Mouse (Mus musculus): ENCODE measurements around the gene Brd2. TPM values are rescaled to one million over a fixed set of nuclear protein-coding genes. Genes with fewer than 3 reads are reported as not detected.
A peak's percentile ranks its signal among the peaks of the same experiment; 100 is the strongest.

Gene Brd2
- total RNA-seq, 1 experiment = 257 TPM

GRCm38 (mm10) chr17:34119249-34120179, 2.9 kb downstream of the Brd2 start, which contains the start of gene H2-DMa:
Gene H2-DMa (plus strand): TSS chr17:34119541.
- in situ Hi-C loops (cut with MboI; ENCODE audit: low sequenced_read_pairs in 2 of 2, unreplicated experiment in 2 of 2) = no loop called here
- no peaks in the 10 kb centered on the region for H3K4me1 ChIP-seq (ENCODE audit: control insufficient read depth in 2 of 2, insufficient read depth in 2 of 2, low read length in 2 of 2, poor library complexity in 1 of 2)
- H3K36me3 ChIP-seq (ENCODE audit: control insufficient read depth, insufficient read depth, low read length, poor library complexity, severe bottlenecking) = peaks cover 47% of the 10 kb centered on the region

GRCm38 (mm10) chr17:34118873-34119248, 3.6 kb downstream of the Brd2 start:
- peak overlapping the region; percentile 83 to 99 for H3K4me3 ChIP-seq (ENCODE audit: insufficient read depth in 1 of 2, low read depth in 1 of 2, low read length in 2 of 2, poor library complexity in 1 of 2, severe bottlenecking in 1 of 2)
- no peaks in the 10 kb centered on the region for H3K9me3 ChIP-seq (ENCODE audit: control insufficient read depth, insufficient read depth, low read depth, low read length)
- no peak for DNase-seq (ENCODE audit: low read depth, low spot score)
- peak overlapping the region; percentile 91 for H3K9ac ChIP-seq (ENCODE audit: insufficient read depth, low read depth, low read length, poor library complexity, severe bottlenecking)
- in situ Hi-C loops (cut with MboI; ENCODE audit: low sequenced_read_pairs in 2 of 2, unreplicated experiment in 2 of 2) = no loop called here
- H3K27ac ChIP-seq (ENCODE audit: insufficient read depth, low read depth, low read length, poor library complexity, severe bottlenecking) = peak overlapping the region; percentile 50
- peaks cover 54% of the 10 kb centered on the region for H3K36me3 ChIP-seq (ENCODE audit: control insufficient read depth, insufficient read depth, low read length, poor library complexity, severe bottlenecking)
- H3K4me1 ChIP-seq (ENCODE audit: control insufficient read depth in 2 of 2, insufficient read depth in 2 of 2, low read length in 2 of 2, poor library complexity in 1 of 2) = peaks cover 0 to under 1% of the 10 kb centered on the region in 2 experiments; a peak in 1 of 4 replicates
- TF ChIP-seq ZNF384 (IDR thresholded peaks at IDR 0.05; ENCODE audit: low read depth, low read length) = no peak
- no peak for TF ChIP-seq ZC3H11A (IDR thresholded peaks at IDR 0.05; ENCODE audit: borderline replicate concordance, low read depth, low read length)
- no peak for TF ChIP-seq HCFC1 (IDR thresholded peaks at IDR 0.05; ENCODE audit: borderline replicate concordance, insufficient read depth, low read length)
- TF ChIP-seq MAFK (IDR thresholded peaks at IDR 0.05; ENCODE audit: insufficient read depth, low read depth, low read length) = no peak
- no peak for TF ChIP-seq CHD2 (IDR thresholded peaks at IDR 0.05; ENCODE audit: low read depth, low read length)

More at GRCm38 (mm10) chr17:34119249-34120179, 2.9 kb downstream of the Brd2 start, which contains the start of gene H2-DMa:
- peak within 1 kb of the TSS; percentile 99 for H3K27ac ChIP-seq (ENCODE audit: insufficient read depth, low read depth, low read length, poor library complexity, severe bottlenecking)
- TF ChIP-seq ZNF384 (IDR thresholded peaks at IDR 0.05; ENCODE audit: low read depth, low read length) (no peak), ZC3H11A (IDR thresholded peaks at IDR 0.05; ENCODE audit: borderline replicate concordance, low read depth, low read length) (no peak), HCFC1 (IDR thresholded peaks at IDR 0.05; ENCODE audit: borderline replicate concordance, insufficient read depth, low read length) (peak; percentile 49; the same call in 1 of the 2 replicates), MAFK (IDR thresholded peaks at IDR 0.05; ENCODE audit: insufficient read depth, low read depth, low read length) (no peak), CHD2 (IDR thresholded peaks at IDR 0.05; ENCODE audit: low read depth, low read length) (peak; percentile 4; the same call in 1 of the 2 replicates)
- H3K9me3 ChIP-seq (ENCODE audit: control insufficient read depth, insufficient read depth, low read depth, low read length) = no peaks in the 10 kb centered on the region
- H3K4me3 ChIP-seq (ENCODE audit: insufficient read depth in 1 of 2, low read depth in 1 of 2, low read length in 2 of 2, poor library complexity in 1 of 2, severe bottlenecking in 1 of 2) = peak within 1 kb of the TSS; percentile 85 to 99
- DNase-seq (ENCODE audit: low read depth, low spot score) = peak; percentile 96
- peak within 1 kb of the TSS; percentile 99 for H3K9ac ChIP-seq (ENCODE audit: insufficient read depth, low read depth, low read length, poor library complexity, severe bottlenecking)

GRCm38 (mm10) chr17:34118113-34118872, 4.1 kb downstream of the Brd2 start:
- peak overlapping the region; percentile 50 for H3K27ac ChIP-seq (ENCODE audit: insufficient read depth, low read depth, low read length, poor library complexity, severe bottlenecking)
- H3K9me3 ChIP-seq (ENCODE audit: control insufficient read depth, insufficient read depth, low read depth, low read length) = no peaks in the 10 kb centered on the region
- H3K4me1 ChIP-seq (ENCODE audit: control insufficient read depth in 2 of 2, insufficient read depth in 2 of 2, low read length in 2 of 2, poor library complexity in 1 of 2) = peaks cover 0 to 2% of the 10 kb centered on the region in 2 experiments; a peak in 1 of 4 replicates
- no peak for TF ChIP-seq CHD2 (IDR thresholded peaks at IDR 0.05; ENCODE audit: low read depth, low read length)
- TF ChIP-seq HCFC1 (IDR thresholded peaks at IDR 0.05; ENCODE audit: borderline replicate concordance, insufficient read depth, low read length) = no peak
- TF ChIP-seq ZC3H11A (IDR thresholded peaks at IDR 0.05; ENCODE audit: borderline replicate concordance, low read depth, low read length) = no peak
- TF ChIP-seq ZNF384 (IDR thresholded peaks at IDR 0.05; ENCODE audit: low read depth, low read length) = no peak
- TF ChIP-seq MAFK (IDR thresholded peaks at IDR 0.05; ENCODE audit: insufficient read depth, low read depth, low read length) = no peak
- in situ Hi-C loops (cut with MboI; ENCODE audit: low sequenced_read_pairs in 2 of 2, unreplicated experiment in 2 of 2) = no loop called here
- peak overlapping the region; percentile 83 to 99 for H3K4me3 ChIP-seq (ENCODE audit: insufficient read depth in 1 of 2, low read depth in 1 of 2, low read length in 2 of 2, poor library complexity in 1 of 2, severe bottlenecking in 1 of 2)
- peaks cover 59% of the 10 kb centered on the region for H3K36me3 ChIP-seq (ENCODE audit: control insufficient read depth, insufficient read depth, low read length, poor library complexity, severe bottlenecking)
- peak overlapping the region; percentile 91 for H3K9ac ChIP-seq (ENCODE audit: insufficient read depth, low read depth, low read length, poor library complexity, severe bottlenecking)
- no peak for DNase-seq (ENCODE audit: low read depth, low spot score)

GRCm38 (mm10) chr17:34117421-34118112, 4.9 kb downstream of the Brd2 start:
- Histone ChIP-seq H3K4me3 (ENCODE audit: insufficient read depth in 1 of 2, low read depth in 1 of 2, low read length in 2 of 2, poor library complexity in 1 of 2, severe bottlenecking in 1 of 2) (peak overlapping the region; percentile 83 to 99), H3K36me3 (ENCODE audit: control insufficient read depth, insufficient read depth, low read length, poor library complexity, severe bottlenecking) (peaks cover 67% of the 10 kb centered on the region), H3K27ac (ENCODE audit: insufficient read depth, low read depth, low read length, poor library complexity, severe bottlenecking) (no peak overlapping the region), H3K9me3 (ENCODE audit: control insufficient read depth, insufficient read depth, low read depth, low read length) (no peaks in the 10 kb centered on the region), H3K9ac (ENCODE audit: insufficient read depth, low read depth, low read length, poor library complexity, severe bottlenecking) (peak overlapping the region; percentile 91), H3K4me1 (ENCODE audit: control insufficient read depth in 2 of 2, insufficient read depth in 2 of 2, low read length in 2 of 2, poor library complexity in 1 of 2) (peaks cover 0 to 2% of the 10 kb centered on the region in 2 experiments; a peak in 1 of 4 replicates)
- TF ChIP-seq MAFK (IDR thresholded peaks at IDR 0.05; ENCODE audit: insufficient read depth, low read depth, low read length) = no peak
- TF ChIP-seq CHD2 (IDR thresholded peaks at IDR 0.05; ENCODE audit: low read depth, low read length) = no peak
- TF ChIP-seq HCFC1 (IDR thresholded peaks at IDR 0.05; ENCODE audit: borderline replicate concordance, insufficient read depth, low read length) = no peak
- no peak for TF ChIP-seq ZNF384 (IDR thresholded peaks at IDR 0.05; ENCODE audit: low read depth, low read length)
- no peak for TF ChIP-seq ZC3H11A (IDR thresholded peaks at IDR 0.05; ENCODE audit: borderline replicate concordance, low read depth, low read length)
- in situ Hi-C loops (cut with MboI; ENCODE audit: low sequenced_read_pairs in 2 of 2, unreplicated experiment in 2 of 2) = no loop called here
- no peak for DNase-seq (ENCODE audit: low read depth, low spot score)

Measured in ES-E14 (cell line).